Mouse (Mus musculus) naive thymus-derived CD4-positive, alpha-beta T cell, adult 2 months (primary cell): ENCODE results near the gene Ldb2.

Source experiments
- DNase-seq: peaks from one replicate; pipeline ENCODE4 v3.0.0-alpha.2; 2011; ENCODE audit warnings: low read depth

Gene Ldb2

GRCm38 (mm10) chr5:44719872-44720271 lies 79.6 kb downstream of the Ldb2 start:
- DNase-seq, result no peak

GRCm38 (mm10) chr5:44714508-44714907 lies 85.0 kb downstream of the Ldb2 start:
- no peak for DNase-seq

GRCm38 (mm10) chr5:44713181-44713789 lies 86.2 kb downstream of the Ldb2 start:
- DNase-seq, result no peak

GRCm38 (mm10) chr5:44711211-44711610 lies 88.3 kb downstream of the Ldb2 start:
- no peak for DNase-seq

GRCm38 (mm10) chr5:44710132-44710871 lies 89.2 kb downstream of the Ldb2 start:
- no peak for DNase-seq

GRCm38 (mm10) chr5:44709276-44709675 lies 90.2 kb downstream of the Ldb2 start:
- DNase-seq, result no peak

GRCm38 (mm10) chr5:44707946-44708345 lies 91.5 kb downstream of the Ldb2 start:
- no peak for DNase-seq

- no peak for DNase-seq
Measured at GRCm38 (mm10) chr5:44706997-44707698, 92.3 kb downstream of the Ldb2 start.

GRCm38 (mm10) chr5:44697993-44698392 lies 101.5 kb downstream of the Ldb2 start:
- no peak for DNase-seq

GRCm38 (mm10) chr5:44696548-44696947 lies 102.9 kb downstream of the Ldb2 start:
- DNase-seq, result no peak

GRCm38 (mm10) chr5:44693674-44694073 lies 105.8 kb downstream of the Ldb2 start:
- DNase-seq, result no peak

GRCm38 (mm10) chr5:44686344-44686743 lies 113.1 kb downstream of the Ldb2 start:
- no peak for DNase-seq

- no peak for DNase-seq
Measured at GRCm38 (mm10) chr5:44681054-44681638, 118.3 kb downstream of the Ldb2 start.

GRCm38 (mm10) chr5:44677814-44678213 lies 121.7 kb downstream of the Ldb2 start:
- no peak for DNase-seq

GRCm38 (mm10) chr5:44676145-44676754 lies 123.2 kb downstream of the Ldb2 start:
- DNase-seq, result no peak

- DNase-seq, result no peak
Measured at GRCm38 (mm10) chr5:44670336-44670735, 129.1 kb downstream of the Ldb2 start.

- no peak for DNase-seq
Measured at GRCm38 (mm10) chr5:44667907-44668306, 131.6 kb downstream of the Ldb2 start.

- DNase-seq, result no peak
Measured at GRCm38 (mm10) chr5:44667383-44667782, 132.1 kb downstream of the Ldb2 start.

GRCm38 (mm10) chr5:44659651-44660050 lies 139.8 kb downstream of the Ldb2 start:
- DNase-seq, result no peak

GRCm38 (mm10) chr5:44656707-44657106 lies 142.8 kb downstream of the Ldb2 start:
- DNase-seq, result no peak

- no peak for DNase-seq
Measured at GRCm38 (mm10) chr5:44654403-44654802, 145.1 kb downstream of the Ldb2 start.

- DNase-seq, result no peak
Measured at GRCm38 (mm10) chr5:44646842-44647190, 152.7 kb downstream of the Ldb2 start.
